Mouse (Mus musculus): ENCODE results near the gene Proca1. TPM values are rescaled to one million over a fixed set of nuclear protein-coding genes. Genes with fewer than 3 reads are reported as not detected.
"Not testable (repeated sequence)": the region's sequence is repeated elsewhere in the genome, so short reads cannot be mapped to it uniquely, and the experiment has no call there.

Proca1 gene
- total RNA-seq, 4 experiments from 2014 or later = 5.9 to 7.4 (median 6.8) TPM

DNA sequence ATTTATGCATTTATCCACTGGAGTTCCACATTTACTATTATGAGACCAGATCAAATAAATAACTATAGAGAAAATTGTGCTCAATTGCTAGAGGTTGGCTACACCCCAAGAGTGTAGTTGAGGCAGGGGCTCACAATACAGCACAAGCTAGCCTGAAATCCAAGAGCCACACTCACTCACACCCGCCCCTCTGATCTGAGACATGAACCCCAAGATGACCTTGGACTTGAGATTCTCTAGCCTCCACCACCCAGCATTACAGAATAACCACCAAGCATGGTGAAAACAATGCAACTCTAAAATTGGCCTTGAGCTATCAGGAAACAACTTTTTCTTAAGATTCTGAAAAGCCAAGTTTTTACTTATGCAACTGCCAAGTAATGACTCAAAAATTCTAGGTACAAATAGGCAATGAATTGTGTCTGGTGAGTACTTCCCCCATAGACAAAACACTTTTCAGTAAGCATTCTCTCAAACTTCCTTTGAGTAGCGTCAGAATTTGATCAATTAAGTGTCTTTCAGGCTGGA is 11.3 kb upstream of the Proca1 start:
- DNase-seq (ENCODE audit: low spot score in 2 of 2) = no peak

DNA sequence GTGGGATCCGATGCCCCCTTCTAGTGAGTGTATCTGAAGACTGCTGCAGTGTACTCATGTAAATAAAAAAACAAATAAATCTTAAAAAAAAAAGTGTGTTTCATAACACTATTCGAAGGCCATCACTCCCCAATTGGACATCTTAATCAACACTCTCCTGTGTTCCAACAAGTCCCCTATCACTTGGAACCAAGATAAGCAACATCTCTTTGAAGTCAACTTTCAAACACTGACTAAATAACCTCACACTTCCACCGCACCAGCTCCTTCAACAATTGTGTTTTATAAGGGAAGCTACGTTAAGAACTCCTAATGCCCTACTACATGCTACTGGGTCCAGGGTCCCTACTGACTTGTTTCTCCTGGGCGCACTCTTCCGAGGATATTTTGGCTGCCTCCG is 10.7 kb upstream of the Proca1 start:
- DNase-seq (ENCODE audit: low spot score in 2 of 2) = no peak

DNA sequence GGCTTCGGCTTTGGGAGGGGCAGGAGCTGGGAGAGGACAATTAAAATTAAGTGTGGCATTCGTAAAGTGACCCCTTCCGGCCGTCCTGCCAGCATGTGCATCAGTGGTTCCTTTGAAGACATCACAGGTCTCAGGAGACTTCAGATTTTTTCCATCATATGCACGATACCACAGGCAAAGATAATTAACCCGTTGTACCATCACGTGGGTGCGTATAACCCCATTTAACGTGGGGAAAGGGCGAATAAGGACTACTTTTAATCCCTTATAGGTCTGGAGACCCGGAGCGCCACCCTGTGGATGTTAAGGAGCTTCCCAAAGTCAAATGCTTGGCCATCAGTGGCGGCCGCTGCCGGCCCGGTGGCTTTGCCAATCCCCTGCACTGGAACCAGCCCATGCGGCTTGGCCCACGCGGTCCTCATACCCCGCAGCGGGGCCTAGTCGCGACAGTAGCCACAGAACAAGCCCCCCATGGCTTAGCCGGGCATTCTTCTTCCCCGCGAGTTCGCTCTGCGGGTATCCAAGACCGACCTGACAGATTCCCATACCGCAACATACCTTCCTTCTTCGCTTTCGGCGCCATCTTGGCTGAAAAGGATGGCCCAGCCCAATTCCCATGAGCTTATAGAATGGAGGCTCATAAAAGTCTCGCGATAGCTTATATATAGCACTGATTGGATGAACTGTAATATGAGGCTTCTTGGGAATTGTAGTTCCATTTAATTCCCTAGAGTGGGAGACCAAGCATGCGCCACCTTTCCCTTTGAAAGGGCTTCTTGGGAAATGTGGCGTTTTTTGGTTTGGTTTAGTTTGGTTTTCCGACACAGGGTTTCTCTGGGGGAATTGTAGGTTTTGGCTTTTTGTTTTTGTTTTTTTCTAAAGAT is 10.0 kb upstream of the Proca1 start, which contains the start of gene Rpl23a:
Gene Rpl23a (minus strand): TSS at position 624 of the 884 bp plus-strand sequence.
- DNase-seq (ENCODE audit: low spot score in 2 of 2) = peak; percentile 85

DNA sequence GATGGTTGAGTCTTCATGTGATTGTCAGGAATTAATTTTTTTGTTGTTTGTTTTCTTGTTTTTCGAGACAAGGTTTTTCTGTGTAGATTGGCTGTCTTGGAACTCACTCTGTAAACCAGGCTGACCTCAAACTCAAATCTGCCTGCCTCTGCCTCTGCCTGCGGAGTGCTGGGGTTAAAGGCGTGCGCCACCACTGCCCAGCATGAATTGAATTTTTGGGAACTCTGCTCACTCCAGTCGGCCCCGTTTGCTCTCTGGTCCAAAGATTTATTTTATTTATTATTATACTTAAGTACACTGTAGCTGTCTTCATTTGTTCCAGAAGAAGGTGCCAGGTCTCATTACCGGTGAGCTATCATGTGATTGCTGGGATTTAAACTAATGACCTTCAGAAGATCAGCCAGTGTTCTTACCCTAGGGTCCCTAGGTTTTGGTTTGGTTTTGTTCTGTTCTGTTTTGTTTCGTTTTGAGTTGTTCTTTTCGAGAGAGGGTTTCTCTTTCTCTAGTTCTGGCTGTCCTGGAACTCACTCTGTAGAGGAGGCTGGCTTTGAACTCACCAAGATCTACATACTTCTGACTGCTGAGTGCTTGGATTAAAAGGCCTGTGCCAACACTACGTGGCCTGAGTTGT is 9.2 kb upstream of the Proca1 start:
- no peak for DNase-seq (ENCODE audit: low spot score in 2 of 2)

DNA sequence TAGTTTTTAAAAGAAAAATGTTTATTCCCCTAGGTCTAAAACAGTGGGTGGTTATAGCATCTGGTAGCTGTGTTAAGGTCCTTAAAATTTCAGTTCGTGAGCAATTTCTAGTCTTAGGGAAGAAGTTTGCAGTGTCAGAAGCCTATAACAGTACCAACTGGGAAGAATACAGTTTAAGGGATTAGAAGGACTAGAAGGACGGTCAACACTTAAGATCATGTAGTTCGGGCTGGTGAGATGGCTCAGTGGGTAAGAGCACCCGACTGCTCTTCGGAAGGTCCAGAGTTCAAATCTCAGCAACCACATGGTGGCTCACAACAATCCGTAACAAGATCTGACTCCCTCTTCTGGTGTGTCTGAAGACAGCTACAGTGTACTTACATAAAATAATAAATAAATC is 8.5 kb upstream of the Proca1 start:
- DNase-seq (ENCODE audit: low spot score in 2 of 2) = not testable (repeated sequence)

DNA sequence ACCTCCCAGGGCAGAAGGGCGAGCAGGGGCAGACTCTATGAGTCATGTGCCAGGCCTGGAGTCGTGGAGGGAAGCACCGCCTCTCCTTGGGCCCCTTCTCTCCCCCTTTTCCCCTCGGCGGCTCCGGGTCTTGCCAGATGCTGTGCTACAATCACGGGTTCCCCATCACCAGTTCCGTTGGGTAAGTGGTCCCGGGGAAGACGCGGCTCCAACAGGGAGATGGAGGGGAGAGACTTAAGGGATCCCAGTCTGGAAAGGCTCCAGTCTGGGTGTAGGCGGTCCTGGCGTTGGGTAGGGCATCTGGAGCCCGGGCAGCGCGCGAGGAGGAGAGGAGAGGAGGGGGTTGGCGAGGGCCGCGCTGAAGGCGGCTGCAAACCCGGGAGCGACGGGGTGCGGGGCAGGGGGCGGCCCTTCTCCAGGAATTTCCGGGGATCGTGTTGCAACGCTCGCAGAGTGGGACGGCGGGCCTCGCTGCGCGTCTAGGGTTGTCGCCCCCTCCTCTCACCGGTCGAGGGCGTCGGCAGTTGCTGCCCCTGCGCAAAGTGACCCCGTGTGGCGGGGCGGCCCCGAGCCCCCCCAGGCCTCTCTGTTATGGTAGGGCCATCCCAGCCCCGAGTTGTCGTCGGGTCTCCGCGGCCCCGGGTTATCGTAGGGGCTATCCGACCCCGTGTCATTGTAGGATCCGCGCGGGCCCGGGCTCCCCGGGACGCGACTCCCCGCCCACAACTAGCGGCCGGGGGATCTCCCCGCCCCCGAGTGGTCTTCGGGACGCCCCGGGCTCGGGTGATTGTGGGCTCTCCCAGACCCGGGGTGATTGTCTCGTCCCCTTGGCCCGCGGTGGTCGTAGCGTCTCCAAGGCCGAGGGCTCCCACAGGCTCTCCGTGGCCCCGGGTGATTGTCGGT is 4.6 kb upstream of the Proca1 start, which contains the start of gene Rab34:
Gene Rab34 (plus strand): TSS at position 100 of the 903 bp plus-strand sequence.
- DNase-seq (ENCODE audit: low spot score in 2 of 2) = peak in 1 of 2 experiments; percentile 54

DNA sequence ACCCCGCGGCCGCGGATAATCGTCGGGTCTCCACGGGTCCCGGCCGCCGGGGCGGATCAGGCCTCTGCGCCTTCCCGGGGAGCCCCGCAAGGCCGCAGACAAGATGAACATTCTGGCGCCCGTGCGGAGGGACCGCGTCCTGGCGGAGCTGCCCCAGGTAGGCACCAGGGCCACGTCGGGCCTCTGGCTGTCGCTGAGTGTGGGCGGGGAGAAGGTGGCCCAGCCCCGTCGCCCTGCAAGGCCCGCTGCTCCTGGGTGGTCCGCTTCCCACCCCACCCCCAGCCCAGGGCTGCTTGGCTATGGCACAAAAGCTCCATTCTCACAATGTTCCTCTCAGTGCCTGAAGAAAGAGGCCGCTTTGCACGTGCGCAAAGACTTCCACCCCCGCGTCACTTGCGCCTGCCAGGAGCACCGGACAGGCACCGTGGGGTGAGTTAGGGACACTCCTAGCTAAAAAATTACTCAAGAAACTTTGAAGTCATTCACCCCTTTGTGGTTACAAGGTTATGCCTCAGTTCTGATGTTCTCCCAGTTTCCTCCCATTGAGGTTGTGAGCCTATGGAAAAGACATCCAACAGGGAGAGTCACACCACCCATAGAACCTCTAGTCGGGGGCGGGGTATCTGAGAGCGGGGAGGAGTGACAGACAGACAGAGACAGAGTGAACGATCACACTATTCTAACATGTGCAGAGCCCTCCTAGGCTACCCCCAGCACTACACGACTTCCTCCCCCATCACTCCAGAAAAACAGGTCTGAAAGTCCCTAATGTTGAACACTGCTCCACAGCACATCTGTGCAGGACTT is 3.8 kb upstream of the Proca1 start:
- peak in 1 of 2 experiments; percentile 75 for DNase-seq (ENCODE audit: low spot score in 2 of 2)

DNA sequence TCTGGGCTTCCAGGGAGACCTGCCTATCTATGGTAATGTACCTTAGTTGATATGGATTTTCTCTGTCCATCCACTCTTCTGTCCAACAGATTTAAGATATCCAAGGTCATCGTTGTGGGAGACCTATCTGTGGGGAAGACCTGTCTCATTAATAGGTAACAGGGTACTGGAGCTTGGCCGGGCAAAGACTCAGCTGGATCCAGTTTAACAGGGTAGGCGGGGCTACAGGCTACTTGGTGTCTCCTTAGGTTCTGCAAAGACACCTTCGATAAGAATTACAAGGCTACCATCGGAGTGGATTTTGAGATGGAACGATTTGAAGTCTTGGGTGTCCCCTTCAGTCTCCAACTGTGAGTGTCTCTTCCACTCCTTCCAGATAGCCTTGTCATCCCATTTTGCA is 3.2 kb upstream of the Proca1 start:
- DNase-seq (ENCODE audit: low spot score in 2 of 2) = no peak

DNA sequence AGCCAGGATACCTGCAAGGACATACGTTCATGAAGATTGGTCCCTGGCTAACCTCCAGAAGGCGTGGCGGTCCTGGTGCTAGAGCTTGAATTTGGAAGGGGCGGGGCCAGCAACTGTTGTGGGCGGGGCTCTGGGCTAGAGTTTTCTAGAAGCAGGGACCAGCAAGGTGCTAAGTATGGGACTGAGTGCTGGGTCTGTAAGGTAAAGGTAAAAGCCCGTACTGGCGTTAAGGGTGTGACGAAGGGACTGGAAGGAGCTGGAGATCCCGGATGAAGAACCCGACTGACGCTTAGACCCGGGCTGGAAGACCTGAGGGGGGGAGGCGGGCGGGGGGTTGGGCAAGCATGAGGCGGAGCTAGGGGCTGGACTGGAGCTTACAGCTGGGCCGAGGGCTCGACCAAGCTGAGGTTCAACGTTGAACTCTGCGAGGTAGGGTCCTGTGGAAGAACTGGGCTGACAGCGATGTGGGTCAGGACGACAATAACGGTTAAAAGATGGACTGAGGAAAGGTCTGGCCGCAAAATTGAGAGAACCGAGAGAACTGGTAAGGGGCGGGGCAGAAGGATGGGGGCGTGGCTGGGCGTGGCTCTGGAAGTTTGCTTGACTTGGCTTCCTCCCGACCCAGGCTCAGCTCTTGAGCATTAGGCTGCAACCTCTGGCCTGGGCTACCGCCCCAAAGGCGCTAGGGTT is 1.4 kb downstream of the Proca1 start:
- DNase-seq (ENCODE audit: low spot score in 2 of 2) = no peak

DNA sequence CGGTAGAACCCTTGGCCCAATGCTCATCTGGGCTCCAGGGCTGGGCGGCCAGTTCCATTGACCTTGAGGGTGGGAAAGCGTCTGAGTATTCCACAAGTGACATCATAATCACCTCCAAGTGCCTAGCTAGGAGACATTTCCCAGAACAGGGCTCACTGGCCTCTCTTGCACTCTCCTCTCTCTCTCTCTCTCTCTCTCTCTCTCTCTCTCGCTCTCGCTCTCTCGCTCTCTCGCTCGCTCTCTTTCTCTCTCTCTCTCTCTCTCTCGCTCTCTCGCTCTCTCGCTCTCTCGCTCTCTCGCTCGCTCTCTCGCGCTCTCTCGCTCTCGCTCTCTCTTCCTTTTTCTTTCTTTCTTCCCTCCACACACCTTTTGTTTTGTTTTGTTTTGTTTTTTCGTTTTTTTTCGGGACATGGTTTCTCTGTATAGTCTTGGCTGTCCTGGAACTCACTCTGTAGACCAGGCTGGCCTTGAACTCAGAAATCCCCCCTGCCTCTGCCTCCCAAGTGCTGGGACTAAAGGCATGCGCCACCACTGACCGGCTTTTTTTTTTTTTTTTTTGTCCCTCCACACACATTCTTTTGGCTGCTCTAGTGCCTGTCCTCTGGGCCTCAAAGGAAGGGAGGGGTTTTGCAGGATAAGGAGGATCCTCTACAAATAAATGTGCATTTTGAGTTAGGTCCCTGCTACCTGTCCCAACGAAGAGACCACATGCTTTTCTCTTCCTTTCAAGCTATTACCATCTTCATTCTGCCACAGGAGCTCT is 2.1 kb downstream of the Proca1 start:
- no peak for DNase-seq (ENCODE audit: low spot score in 2 of 2)

DNA sequence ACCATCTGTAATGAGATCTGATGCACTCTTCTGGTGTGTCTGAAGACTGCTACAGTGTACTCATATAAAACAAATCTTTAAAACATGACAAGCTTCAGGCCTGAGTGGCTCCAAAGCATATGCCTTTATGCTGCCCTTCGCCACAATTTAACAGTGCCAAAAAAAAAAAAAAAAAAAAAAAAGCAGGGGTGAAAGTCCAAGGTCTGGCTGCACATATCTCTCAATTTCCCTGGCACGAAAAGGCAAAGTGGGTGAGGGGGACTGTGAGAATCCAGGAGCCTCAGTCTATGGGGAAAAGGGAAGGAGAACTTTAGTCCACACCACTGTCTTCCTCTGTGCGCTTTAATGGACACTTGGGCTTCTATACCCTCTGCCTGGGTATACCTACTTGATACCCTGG is 9.2 kb downstream of the Proca1 start:
- DNase-seq (ENCODE audit: low spot score in 2 of 2) = no peak

DNA sequence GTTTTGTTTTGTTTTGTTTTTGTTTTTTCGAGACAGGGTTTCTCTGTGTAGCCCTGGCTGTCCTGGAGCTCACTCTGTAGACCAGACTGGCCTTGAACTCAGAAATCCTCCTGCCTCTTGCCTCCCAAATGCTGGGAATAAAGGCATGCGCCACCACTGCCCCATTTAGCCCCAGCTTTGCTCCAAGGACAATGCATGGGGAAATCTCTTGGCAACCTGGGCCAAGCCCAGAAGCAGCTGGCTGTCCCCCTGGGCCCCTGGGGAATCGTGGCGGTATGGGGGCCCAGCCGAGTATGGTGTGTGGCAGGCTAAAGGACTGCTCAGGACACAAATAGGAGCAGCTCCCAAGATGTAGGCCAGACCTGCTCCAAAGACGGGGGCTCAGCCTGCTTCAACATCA is 11.1 kb downstream of the Proca1 start:
- no peak for DNase-seq (ENCODE audit: low spot score in 2 of 2)

DNA sequence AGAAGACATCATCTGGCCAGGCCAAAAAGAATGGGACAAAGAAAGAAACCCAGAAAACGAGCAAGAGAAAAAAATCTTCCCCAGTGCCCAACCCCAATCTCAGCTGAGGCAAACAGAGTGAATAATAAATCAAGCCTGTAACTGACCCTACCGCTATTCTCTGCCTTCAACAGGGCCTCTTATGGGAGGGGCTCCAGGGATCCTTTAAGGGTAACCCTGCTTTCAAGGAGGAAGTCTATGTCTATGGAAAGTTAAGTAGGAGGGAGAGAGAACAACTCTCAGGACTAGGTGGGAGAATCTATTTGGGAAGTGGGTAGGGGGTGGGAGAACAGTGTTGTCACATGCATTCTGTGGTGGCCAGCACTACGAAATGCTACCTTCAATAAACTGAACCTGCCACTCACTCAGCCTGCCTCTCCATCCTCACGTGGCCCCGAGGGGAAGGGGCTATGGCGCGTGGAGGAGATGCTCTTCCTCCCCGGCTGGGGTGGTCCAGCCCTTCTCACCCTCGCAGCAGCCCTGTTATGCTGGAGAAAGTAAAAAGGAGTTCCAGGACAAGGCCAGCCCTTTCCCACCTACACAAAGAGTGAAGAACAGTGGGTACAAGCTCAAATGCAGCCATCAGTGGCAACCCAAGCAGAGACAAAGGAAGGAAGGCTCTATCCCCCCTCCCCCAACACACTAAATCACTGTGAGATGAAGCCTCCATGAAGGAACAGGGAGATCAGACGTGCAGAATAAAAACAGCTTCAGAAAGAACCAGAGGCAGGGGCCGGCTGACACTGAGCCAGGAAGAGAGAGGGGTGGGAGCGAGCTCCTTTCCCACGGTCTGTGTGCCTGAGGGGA is 12.4 kb downstream of the Proca1 start:
- DNase-seq (ENCODE audit: low spot score in 2 of 2) = no peak

DNA sequence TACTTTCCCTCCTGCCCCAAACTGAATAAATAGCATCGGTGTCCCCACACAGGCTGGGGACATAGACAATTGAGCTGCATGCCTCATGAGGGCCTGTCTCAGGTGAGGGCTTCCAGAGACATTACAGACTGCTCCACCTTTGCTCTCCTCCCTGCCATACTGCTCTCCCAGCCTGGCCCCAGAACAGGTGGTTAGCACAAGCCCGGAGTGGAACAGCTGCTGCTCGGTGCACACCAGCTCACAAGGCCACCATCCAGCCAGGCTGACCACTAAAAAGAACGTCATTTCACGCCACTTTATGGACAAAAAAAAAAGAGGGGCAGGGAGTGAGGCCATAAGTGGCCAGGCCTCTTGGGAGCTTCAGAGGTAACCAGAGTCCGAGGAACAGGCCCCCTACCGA is 14.0 kb downstream of the Proca1 start:
- no peak for DNase-seq (ENCODE audit: low spot score in 2 of 2)

DNA sequence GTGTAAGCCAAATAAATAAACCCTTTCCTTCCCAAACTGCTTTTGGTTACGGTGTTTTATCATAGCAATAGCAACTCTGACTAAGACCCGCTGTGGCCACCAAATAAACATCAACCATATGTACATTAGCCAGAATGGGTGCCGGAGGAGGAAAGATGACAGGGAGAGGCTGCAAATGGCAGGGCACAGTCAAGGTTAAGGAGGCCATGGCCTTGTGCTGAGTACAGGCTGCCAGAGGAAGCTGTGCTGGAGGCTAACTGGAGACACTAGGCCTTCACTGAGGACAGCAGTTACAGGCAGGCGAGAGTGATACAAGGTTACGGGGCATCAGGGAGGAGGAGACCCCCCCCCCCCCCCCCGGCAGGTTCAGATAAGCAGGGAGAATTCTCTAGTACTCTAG is 16.7 kb downstream of the Proca1 start:
- DNase-seq (ENCODE audit: low spot score in 2 of 2) = no peak

DNA sequence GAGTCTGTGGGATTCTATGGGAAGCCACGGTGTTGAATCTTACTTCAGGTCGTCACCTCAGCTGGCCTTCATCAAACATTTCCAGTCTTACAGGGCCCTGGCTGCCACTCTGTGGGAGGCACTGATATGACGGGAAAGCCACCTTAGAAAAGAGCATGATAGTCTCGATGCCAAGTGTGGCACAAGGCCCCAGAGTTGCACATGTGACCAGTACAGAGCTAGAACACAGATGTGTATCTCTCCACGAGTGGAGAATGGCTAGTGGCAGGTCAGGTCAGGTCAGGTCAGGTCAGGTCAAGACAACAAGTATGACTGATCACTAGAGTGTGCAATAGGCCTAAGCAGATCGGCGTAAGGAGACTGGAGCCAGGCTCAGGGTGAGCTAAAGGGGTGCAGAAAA is 17.4 kb downstream of the Proca1 start:
- DNase-seq (ENCODE audit: low spot score in 2 of 2) = no peak

DNA sequence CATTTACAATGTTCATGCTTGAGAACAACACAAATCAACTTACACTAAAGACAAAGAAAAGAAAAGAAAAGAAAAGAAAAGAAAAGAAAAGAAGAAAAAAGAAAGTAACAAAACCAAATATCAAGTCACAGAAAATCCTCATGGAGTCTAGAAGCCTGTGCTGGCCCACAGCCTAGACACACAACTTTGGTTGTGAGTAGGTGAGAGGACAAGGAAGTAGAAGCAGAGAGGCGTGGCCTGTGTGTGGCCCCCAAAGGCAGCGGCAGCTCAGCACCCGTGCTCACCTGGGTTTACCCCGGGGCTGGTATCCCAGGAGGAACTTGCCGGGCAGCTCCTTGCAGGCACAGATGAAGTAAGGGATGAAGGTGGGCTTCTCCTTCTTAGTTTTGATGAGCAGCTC is 18.3 kb downstream of the Proca1 start:
- DNase-seq (ENCODE audit: low spot score in 2 of 2) = no peak

DNA sequence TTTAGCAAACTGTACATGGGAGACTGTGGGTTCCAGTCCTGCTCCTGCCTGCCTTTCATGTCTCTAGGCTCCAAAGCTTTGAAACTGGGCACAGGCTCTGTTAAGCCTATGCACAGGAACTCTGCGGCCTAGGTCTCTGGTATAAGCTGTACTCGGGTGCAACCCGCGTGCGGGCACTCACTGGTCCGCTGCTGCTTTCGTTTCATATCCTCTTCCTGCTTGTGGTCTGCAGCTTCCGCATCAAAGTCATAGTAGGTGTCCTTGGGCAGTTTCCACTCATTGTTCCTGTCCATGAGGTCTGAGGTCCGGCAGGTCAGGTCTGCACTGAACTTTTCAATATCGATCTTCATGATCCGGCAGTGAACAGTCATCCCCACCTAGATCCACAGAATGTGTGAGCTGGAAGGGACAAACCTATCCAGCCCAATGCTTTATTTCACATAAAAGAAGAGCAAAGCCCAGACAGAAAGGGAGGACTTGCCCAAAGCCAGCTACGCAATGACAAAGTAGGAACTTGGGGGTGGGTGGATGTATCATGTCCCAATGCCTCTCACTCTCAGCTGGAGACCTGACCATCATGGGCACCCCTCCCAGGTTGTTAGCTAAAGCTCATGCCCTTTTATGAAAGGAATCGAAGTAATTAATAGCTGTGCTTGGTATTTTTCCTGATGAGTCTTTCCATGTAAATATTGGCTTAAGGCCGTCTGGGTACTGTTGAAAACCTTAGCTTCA is 20.1 kb downstream of the Proca1 start:
- DNase-seq (ENCODE audit: low spot score in 2 of 2) = no peak
